ENCODE assay signal across 20 mouse cellular contexts in genomic region chr13:39769228-39769627, GRCm38 (mm10).
A peak's percentile ranks its signal among the peaks of the same experiment; 100 is the strongest.
DNase-seq lines count a peak whose midpoint lies in the region; ATAC-seq lines count a peak whose summit lies in the region.
"Had no signal": no experiment of that assay in that cellular context is flagged by ENCODE, and none has a peak within 500 bp of the region (broad histone marks: within the 10 kb centered on the region; RNA-seq: fewer than 3 reads in every experiment).

No protein-coding gene starts in this region.

- DNase-seq in embryo, embryonic 10.5 days (ENCODE audit: low spot score) = peak; percentile 5
- DNase-seq in embryo, embryonic 9.5 days (ENCODE audit: extremely low spot score) = no peak
- DNase-seq in midbrain, embryonic 14.5 days = peak; percentile 3
- no peak for DNase-seq in midbrain, embryonic 11.5 days (ENCODE audit: low spot score, missing footprints)
- DNase-seq in retina, postnatal 1 day = peak; percentile 10
- DNase-seq in liver, embryonic 11.5 days (ENCODE audit: low spot score) = no peak
- DNase-seq: adrenal gland, adult 2 months; adrenal gland, postnatal 25 days; cerebellum, adult 11-12 months; cerebellum, adult 9-10 months; cerebellum, postnatal 25 days; heart, adult 2 months; kidney, adult 11 months had no signal

- no peak overlapping the region for H3K27ac ChIP-seq in midbrain, embryonic 14.5 days (replicated peaks; ENCODE audit: low read depth, low read length)
- no peak overlapping the region for H3K27ac ChIP-seq in midbrain, embryonic 11.5 days (ENCODE audit: low read depth, low read length)
- H3K27ac ChIP-seq in liver, embryonic 11.5 days (ENCODE audit: low read depth, low read length) = no peak overlapping the region
- H3K27ac ChIP-seq: embryonic facial prominence, embryonic 13.5 days; forebrain, embryonic 12.5 days; heart, adult 2 months had no signal

- H3K4me1 ChIP-seq in midbrain, embryonic 14.5 days (ENCODE audit: control insufficient read depth, insufficient read depth, low read length) = no peaks in the 10 kb centered on the region
- no peaks in the 10 kb centered on the region for H3K4me1 ChIP-seq in midbrain, embryonic 11.5 days (ENCODE audit: control insufficient read depth, insufficient read depth, low read length)
- peaks cover 2% of the 10 kb centered on the region; the same call in 1 of the 2 replicates for H3K4me1 ChIP-seq in liver, embryonic 11.5 days (replicated peaks; ENCODE audit: control insufficient read depth, insufficient read depth, low read length)
- H3K4me1 ChIP-seq: forebrain, embryonic 12.5 days had no signal

- no peak overlapping the region for H3K9ac ChIP-seq in midbrain, embryonic 14.5 days (replicated peaks; ENCODE audit: low read length)
- H3K9ac ChIP-seq in midbrain, embryonic 11.5 days (ENCODE audit: low read length) = no peak overlapping the region
- H3K9ac ChIP-seq in liver, embryonic 11.5 days (ENCODE audit: low read depth, low read length) = no peak overlapping the region
- H3K9ac ChIP-seq: embryonic facial prominence, embryonic 13.5 days; forebrain, embryonic 12.5 days; heart, embryonic 12.5 days had no signal

- no peak overlapping the region for H3K4me2 ChIP-seq in midbrain, embryonic 14.5 days (ENCODE audit: low read length)
- H3K4me2 ChIP-seq in midbrain, embryonic 11.5 days = no peak overlapping the region
- no peak overlapping the region for H3K4me2 ChIP-seq in liver, embryonic 11.5 days
- H3K4me2 ChIP-seq: embryonic facial prominence, embryonic 13.5 days; forebrain, embryonic 12.5 days; heart, embryonic 12.5 days had no signal

- H3K27me3 ChIP-seq in midbrain, embryonic 14.5 days (ENCODE audit: control insufficient read depth, insufficient read depth, low read length) = no peaks in the 10 kb centered on the region
- H3K27me3 ChIP-seq in midbrain, embryonic 11.5 days (ENCODE audit: control insufficient read depth, insufficient read depth, low read length) = no peaks in the 10 kb centered on the region
- H3K27me3 ChIP-seq in liver, embryonic 11.5 days (replicated peaks; ENCODE audit: control insufficient read depth, insufficient read depth, low read length) = no peaks in the 10 kb centered on the region
- H3K27me3 ChIP-seq: CH12.LX; embryonic facial prominence, embryonic 13.5 days; forebrain, embryonic 12.5 days; heart, embryonic 12.5 days had no signal

- WGBS in midbrain, embryonic 14.5 days = 72% methylated on average over 4 of the region's 4 CpGs
- WGBS in midbrain, embryonic 11.5 days = 67% methylated on average over 4 of the region's 4 CpGs
- 26% methylated on average over 4 of the region's 4 CpGs for WGBS in liver, embryonic 11.5 days

- ATAC-seq in midbrain, embryonic 14.5 days (ENCODE audit: low FRiP score, low TSS enrichment) = no peak
- ATAC-seq in midbrain, embryonic 11.5 days (ENCODE audit: low FRiP score) = no peak
- peak; percentile 73 for ATAC-seq in granulocyte monocyte progenitor cell, adult 5-6 weeks (replicated peaks; ENCODE audit: poor library complexity, severe bottlenecking)
- ATAC-seq in CD4-positive, CD25-positive, alpha-beta regulatory T cell, adult 4 months = no peak
- ATAC-seq in liver, embryonic 11.5 days (replicated peaks; ENCODE audit: low FRiP score) = no peak
- ATAC-seq: hindbrain, embryonic 16.5 days had no signal

- H3K9me3 ChIP-seq in midbrain, embryonic 14.5 days (ENCODE audit: control insufficient read depth, low read length) = no peaks in the 10 kb centered on the region
- no peaks in the 10 kb centered on the region for H3K9me3 ChIP-seq in midbrain, embryonic 11.5 days (ENCODE audit: control insufficient read depth, low read length)
- H3K9me3 ChIP-seq in liver, embryonic 11.5 days (ENCODE audit: control insufficient read depth, low read length) = no peaks in the 10 kb centered on the region
- H3K9me3 ChIP-seq: embryonic facial prominence, embryonic 13.5 days; forebrain, embryonic 12.5 days; heart, embryonic 12.5 days had no signal

- H3K36me3 ChIP-seq in midbrain, embryonic 14.5 days (ENCODE audit: control insufficient read depth, insufficient read depth, low read length) = no peaks in the 10 kb centered on the region
- no peaks in the 10 kb centered on the region for H3K36me3 ChIP-seq in midbrain, embryonic 11.5 days (ENCODE audit: control insufficient read depth, insufficient read depth, low read length)
- no peaks in the 10 kb centered on the region for H3K36me3 ChIP-seq in liver, embryonic 11.5 days (ENCODE audit: control insufficient read depth, insufficient read depth, low read length)
- H3K36me3 ChIP-seq: embryonic facial prominence, embryonic 13.5 days; forebrain, embryonic 12.5 days; heart, embryonic 12.5 days had no signal

- no peak overlapping the region for H3K4me3 ChIP-seq in midbrain, embryonic 14.5 days (replicated peaks; ENCODE audit: low read depth, low read length)
- no peak overlapping the region for H3K4me3 ChIP-seq in midbrain, embryonic 11.5 days (ENCODE audit: low read depth, low read length)
- no peak overlapping the region for H3K4me3 ChIP-seq in liver, embryonic 11.5 days (ENCODE audit: low read depth, low read length)
- H3K4me3 ChIP-seq: embryonic facial prominence, embryonic 13.5 days; forebrain, embryonic 12.5 days; heart, adult 2 months; heart, embryonic 12.5 days had no signal

Comparison
In these comparisons a context has a peak if more than half of its experiments do, and no peak if none do; other contexts are left out.
1. DNase-seq: peak in embryo, embryonic 10.5 days (single experiment), midbrain, embryonic 14.5 days (single experiment) and retina, postnatal 1 day (single experiment); none in embryo, embryonic 9.5 days (single experiment), midbrain, embryonic 11.5 days (single experiment) and liver, embryonic 11.5 days (single experiment).